Mouse (Mus musculus): ENCODE measurements at regions not wholly inside any gene's neighbourhood (a gene's known extent, or its start where the extent isn't known, plus 50 kb on each side); places are given as distances from the start of the nearest gene placed in this dataset.

GRCm38 (mm10) chr1:185144791-185145190 is 59.1 kb upstream of the Rab3gap2 start:
- TF ChIP-seq HCFC1 (IDR thresholded peaks at IDR 0.05; ENCODE audit: borderline replicate concordance, insufficient read depth, low read length) (no peak), ZNF384 (IDR thresholded peaks at IDR 0.05; ENCODE audit: low read depth, low read length) (no peak), CHD2 (IDR thresholded peaks at IDR 0.05; ENCODE audit: low read depth, low read length) (no peak), MAFK (IDR thresholded peaks at IDR 0.05; ENCODE audit: insufficient read depth, low read depth, low read length) (no peak)
